Mouse (Mus musculus) limb, embryonic 11.5 days (tissue): Measurements from ENCODE around the gene Ppan. TPM values are rescaled to one million over a fixed set of nuclear protein-coding genes. Genes with fewer than 3 reads are reported as not detected.

Experiments used
- microRNA-seq: library from miRNA; unstranded; fragments of <30 nt; microRNA quantifications from one replicate; pipeline ENCODE4, GENCODE M21; 2016
- polyA plus RNA-seq: library from polyadenylated mRNA; unstranded; fragments of >200 nt; fragmentation: Nextera tagmentation; extraction: Ambion mirVana; gene quantifications from 2 replicates; pipeline ENCODE4 v1.2.1, GENCODE M21; 2014

Ppan gene
- polyA plus RNA-seq, 1 experiment from 2014 or later = 83.9 TPM

Small RNAs within 50 kb of the gene (microRNA-seq; reads per million reads assigned to microRNA genes)
- gene Mir7081 = 1.8 reads per million

Other genes starting within 250 kb of the Ppan start
- gene Ubl5, start 245.3 kb upstream of the Ppan start, polyA plus RNA-seq = 379 and 389 TPM in 2 replicates
- gene Fbxl12, start 243.4 kb upstream of the Ppan start, polyA plus RNA-seq = 11.7 and 14.1 TPM in 2 replicates
- gene Pin1, start 236.1 kb upstream of the Ppan start, polyA plus RNA-seq = 65.0 and 66.4 TPM in 2 replicates
- gene Olfm2, start 141.8 kb upstream of the Ppan start, polyA plus RNA-seq = 2.6 and 3.8 TPM in 2 replicates
- gene Col5a3, start 73.1 kb upstream of the Ppan start, polyA plus RNA-seq = 0.21 TPM in 1 of 2 replicates, not detected in the other
- gene Rdh8, start 69.7 kb upstream of the Ppan start, polyA plus RNA-seq = not detected in 2 replicates
- gene A230050P20Rik, start 19.5 kb upstream of the Ppan start, polyA plus RNA-seq = 1.2 and 1.4 TPM in 2 replicates
- gene Angptl6, start 8.4 kb upstream of the Ppan start, polyA plus RNA-seq = 2.6 TPM in 2 replicates
- 377 and 383 TPM in 2 replicates for gene Eif3g, start 10.4 kb downstream of the Ppan start, polyA plus RNA-seq
- 95.7 and 95.8 TPM in 2 replicates for gene Dnmt1, start 71.7 kb downstream of the Ppan start, polyA plus RNA-seq
- gene S1pr2, start 88.6 kb downstream of the Ppan start, polyA plus RNA-seq = 46.5 and 52.8 TPM in 2 replicates
- 163 and 169 TPM in 2 replicates for gene Mrpl4, start 114.6 kb downstream of the Ppan start, polyA plus RNA-seq
- 5.5 and 8.3 TPM in 2 replicates for gene Icam1, start 127.8 kb downstream of the Ppan start, polyA plus RNA-seq
- gene Icam4, start 141.2 kb downstream of the Ppan start, polyA plus RNA-seq = 3.6 and 5.3 TPM in 2 replicates
- not detected in 2 replicates for gene Icam5, start 143.9 kb downstream of the Ppan start, polyA plus RNA-seq
- gene Zglp1, start 178.9 kb downstream of the Ppan start, polyA plus RNA-seq = 1.4 and 2.4 TPM in 2 replicates
- 0.27 and 0.52 TPM in 2 replicates for gene Gm49373, start 184.9 kb downstream of the Ppan start, polyA plus RNA-seq
- 57.5 and 60.1 TPM in 2 replicates for gene Fdx1l, start 185.4 kb downstream of the Ppan start, polyA plus RNA-seq
- 4.1 TPM in 2 replicates for gene Gm38431, start 203.8 kb downstream of the Ppan start, polyA plus RNA-seq
- gene Raver1, start 203.8 kb downstream of the Ppan start, polyA plus RNA-seq = 99.1 and 104 TPM in 2 replicates
- gene Tyk2, start 243.1 kb downstream of the Ppan start, polyA plus RNA-seq = 8.1 and 9.7 TPM in 2 replicates